Mouse (Mus musculus): ENCODE measurements around the gene Cldn15. TPM values are rescaled to one million over a fixed set of nuclear protein-coding genes. Genes with fewer than 3 reads are reported as not detected.

Gene Cldn15
- 2.9 TPM for polyA plus RNA-seq (2014; fragmentation: Illumina TruSeq; extraction: RNeasy Lipid Tissue Mini Kit (QIAGEN cat#74804))

GRCm38 (mm10) chr5:136966331-136966730, at the start of gene Cldn15:
Gene Cldn15, plus strand, starts transcription at chr5:136966616.

GRCm38 (mm10) chr5:136953015-136953414, 13.4 kb upstream of the Cldn15 start, which contains the start of gene Fis1:
Gene Fis1, plus strand, starts transcription at chr5:136953275.

GRCm38 (mm10) chr5:136986695-136987137, 20.3 kb downstream of the Cldn15 start, which contains the start of gene Plod3:
Gene Plod3, plus strand, starts transcription at chr5:136987019.

GRCm38 (mm10) chr5:136987934-136988271, 21.5 kb downstream of the Cldn15 start, which contains the start of gene Znhit1:
Gene Znhit1, minus strand, starts transcription at chr5:136988021.

Other genes starting within 250 kb of the Cldn15 start
- gene Col26a1, start 83.4 kb upstream of the Cldn15 start, polyA plus RNA-seq (2014; fragmentation: Illumina TruSeq; extraction: RNeasy Lipid Tissue Mini Kit (QIAGEN cat#74804)): 1.1 TPM
- gene Ift22, start 58.5 kb upstream of the Cldn15 start, polyA plus RNA-seq (2014; fragmentation: Illumina TruSeq; extraction: RNeasy Lipid Tissue Mini Kit (QIAGEN cat#74804)): 3.8 TPM
- 6.2 TPM for gene Fis1, start 13.3 kb upstream of the Cldn15 start, polyA plus RNA-seq (2014; fragmentation: Illumina TruSeq; extraction: RNeasy Lipid Tissue Mini Kit (QIAGEN cat#74804))
- gene Plod3, start 20.4 kb downstream of the Cldn15 start, polyA plus RNA-seq (2014; fragmentation: Illumina TruSeq; extraction: RNeasy Lipid Tissue Mini Kit (QIAGEN cat#74804)): 2.3 TPM
- 0.80 TPM for gene Znhit1, start 21.4 kb downstream of the Cldn15 start, polyA plus RNA-seq (2014; fragmentation: Illumina TruSeq; extraction: RNeasy Lipid Tissue Mini Kit (QIAGEN cat#74804))
- not detected for gene Vgf, start 59.8 kb downstream of the Cldn15 start, polyA plus RNA-seq (2014; fragmentation: Illumina TruSeq; extraction: RNeasy Lipid Tissue Mini Kit (QIAGEN cat#74804))
- 10.1 TPM for gene Ap1s1, start 79.5 kb downstream of the Cldn15 start, polyA plus RNA-seq (2014; fragmentation: Illumina TruSeq; extraction: RNeasy Lipid Tissue Mini Kit (QIAGEN cat#74804))
- gene Serpine1, start 105.7 kb downstream of the Cldn15 start, polyA plus RNA-seq (2014; fragmentation: Illumina TruSeq; extraction: RNeasy Lipid Tissue Mini Kit (QIAGEN cat#74804)): 1.1 TPM
- 33.9 TPM for gene Trim56, start 149.6 kb downstream of the Cldn15 start, polyA plus RNA-seq (2014; fragmentation: Illumina TruSeq; extraction: RNeasy Lipid Tissue Mini Kit (QIAGEN cat#74804))
- 0.34 TPM for gene Muc3, start 182.7 kb downstream of the Cldn15 start, polyA plus RNA-seq (2014; fragmentation: Illumina TruSeq; extraction: RNeasy Lipid Tissue Mini Kit (QIAGEN cat#74804))
- not detected for gene Muc3a, start 245.8 kb downstream of the Cldn15 start, polyA plus RNA-seq (2014; fragmentation: Illumina TruSeq; extraction: RNeasy Lipid Tissue Mini Kit (QIAGEN cat#74804))